Mouse (Mus musculus): ENCODE data around the gene Ubtf.

GRCm38 (mm10) chr11:102283922-102284321, 35.6 kb downstream of the Ubtf start:
- TF ChIP-seq POLR2A (IDR thresholded peaks at IDR 0.05; ENCODE audit: borderline replicate concordance, insufficient read depth, low read length): no peak
- TF ChIP-seq CTCF (IDR thresholded peaks at IDR 0.05; ENCODE audit: borderline replicate concordance, insufficient read depth, low read depth, low read length): no peak
